Mouse (Mus musculus) olfactory bulb, adult 2 months (tissue): ENCODE results near the gene Mapk1ip1l. TPM values are rescaled to one million over a fixed set of nuclear protein-coding genes. Genes with fewer than 3 reads are reported as not detected.

Experiments
- H3K27ac ChIP-seq: fragments of 200-500 bp; 2 replicates; pipeline ENCODE4 v1.5.1; 2012; ENCODE audit warnings: low read depth, low read length; ENCODE audit not compliant: insufficient read depth
- H3K4me1 ChIP-seq: fragments of 200-500 bp; 2 replicates; pipeline ENCODE4 v1.6.1; 2012; ENCODE audit warnings: low read length; ENCODE audit not compliant: control insufficient read depth, insufficient read depth
- H3K4me3 ChIP-seq: fragments of 200-500 bp; 2 replicates; pipeline ENCODE4 v1.5.1; 2012; ENCODE audit warnings: mild to moderate bottlenecking, low read depth, low read length, moderate library complexity; ENCODE audit not compliant: insufficient read depth
- CTCF ChIP-seq: fragments of 200-500 bp; IDR thresholded peaks from 2 replicates; pipeline ENCODE4 v1.5.1; 2012; ENCODE audit warnings: low read depth, mild to moderate bottlenecking, low read length, moderate library complexity; ENCODE audit not compliant: insufficient read depth
- POLR2A ChIP-seq: fragments of 200-500 bp; IDR thresholded peaks from 2 replicates; pipeline ENCODE4 v1.6.1; 2012; ENCODE audit warnings: mild to moderate bottlenecking, low read depth, low read length, moderate library complexity; ENCODE audit not compliant: insufficient read depth
- WGBS: fragments of 180-500 bp; shearing (Covaris S2); methylation state at CpG from one replicate; pipeline ENCODE4 v1.1.7; 2018; 5-methylcytosine and 5-hydroxymethylcytosine counted together
- polyA plus RNA-seq: library from polyadenylated mRNA; stranded (reverse); fragments of >200 nt; gene quantifications from 2 replicates; pipeline ENCODE4 v1.2.4, GENCODE M21; 2012; ENCODE audit warnings: low replicate concordance; ENCODE audit not compliant: missing spikeins, insufficient read depth, insufficient read length

Mapk1ip1l gene
- polyA plus RNA-seq, 1 experiment = not detected

DNA sequence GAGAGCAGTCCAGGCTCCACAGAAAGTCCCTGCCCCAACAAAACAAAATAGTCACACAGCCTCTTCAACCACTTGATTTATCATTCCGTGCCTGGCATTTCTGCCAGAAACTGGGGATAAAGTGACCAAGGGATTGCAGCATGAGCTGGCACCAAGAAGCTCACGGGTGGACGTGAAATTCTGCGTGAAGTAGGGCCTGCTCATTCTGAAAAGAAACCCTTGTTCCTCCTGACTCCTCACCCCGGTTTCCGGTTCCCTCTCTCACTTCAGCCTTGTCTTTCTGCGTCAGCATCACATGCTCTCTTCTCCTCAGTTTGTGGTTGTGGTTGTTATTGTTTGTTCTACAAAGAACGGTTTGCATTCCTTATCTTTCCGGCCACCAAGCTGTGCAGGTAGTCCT is 63.8 kb downstream of the Mapk1ip1l start:
- peaks cover 11% of the 10 kb centered on the region for H3K4me1 ChIP-seq
- 86% methylated on average over 9 of the region's 9 CpGs for WGBS
- no peak overlapping the region for H3K4me3 ChIP-seq
- no peak for TF ChIP-seq CTCF
- TF ChIP-seq POLR2A = no peak
- H3K27ac ChIP-seq = no peak overlapping the region

DNA sequence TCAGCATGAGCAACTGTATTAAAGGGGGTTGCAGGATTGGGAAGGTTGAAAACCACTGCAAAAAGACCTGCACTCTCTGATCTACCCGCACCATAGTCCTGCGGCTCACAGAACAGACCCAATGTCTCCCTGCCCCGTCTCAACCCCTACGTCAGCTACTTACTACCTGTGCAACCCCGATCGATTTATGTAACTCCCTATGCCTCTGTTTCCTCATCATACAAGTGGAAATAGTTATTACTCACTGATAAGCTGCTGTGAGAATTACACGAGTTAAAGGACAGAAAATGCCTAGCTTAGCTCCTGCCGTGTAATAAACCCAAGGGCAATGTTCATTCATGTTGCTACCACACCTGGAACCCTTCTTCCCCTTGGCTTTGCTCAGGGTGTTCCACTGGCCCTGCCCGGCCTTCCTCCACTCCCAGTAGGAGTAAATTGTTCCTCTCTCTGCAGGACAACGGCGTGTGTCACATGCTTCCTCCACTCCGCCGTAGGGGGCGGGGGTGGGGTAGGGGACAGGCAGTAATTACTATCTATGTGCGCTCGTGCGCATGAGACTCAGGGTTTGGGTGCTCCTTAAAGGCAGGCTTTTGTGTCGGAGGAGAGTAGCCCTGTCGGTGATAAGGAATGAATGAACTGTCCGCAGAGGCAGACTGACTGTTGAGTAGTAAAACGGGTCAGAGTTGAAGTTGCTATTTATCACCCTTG is 66.8 kb downstream of the Mapk1ip1l start:
- 32% methylated on average over 21 of the region's 21 CpGs for WGBS
- H3K4me3 ChIP-seq = no peak overlapping the region
- TF ChIP-seq POLR2A (no peak), CTCF (no peak)
- no peak overlapping the region for H3K27ac ChIP-seq
- peaks cover 18% of the 10 kb centered on the region for H3K4me1 ChIP-seq

DNA sequence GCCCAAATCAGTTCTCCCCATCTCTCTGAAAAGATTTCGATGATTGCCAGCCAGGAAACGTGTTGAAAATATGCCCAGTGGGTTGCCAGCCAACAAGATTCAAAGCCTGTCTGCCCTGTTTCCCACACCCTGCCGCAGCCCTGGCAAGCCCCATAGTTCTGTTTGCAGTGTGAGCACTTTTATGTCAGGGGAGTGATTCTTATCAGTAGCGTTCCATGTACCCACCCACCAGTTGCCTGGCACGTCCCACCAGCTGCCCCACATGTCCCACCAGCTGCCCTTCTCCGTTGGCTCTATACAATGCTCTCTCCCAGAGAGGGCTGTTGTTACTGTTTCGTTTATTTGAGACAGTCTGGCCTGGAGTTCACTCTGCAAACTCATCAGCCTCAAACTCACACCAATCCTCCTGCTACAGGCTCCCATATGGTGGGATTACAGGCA is 68.8 kb downstream of the Mapk1ip1l start:
- H3K4me1 ChIP-seq = peaks cover 18% of the 10 kb centered on the region
- TF ChIP-seq CTCF (no peak), POLR2A (no peak)
- no peak overlapping the region for H3K4me3 ChIP-seq
- 22% methylated on average over 7 of the region's 7 CpGs for WGBS
- no peak overlapping the region for H3K27ac ChIP-seq

DNA sequence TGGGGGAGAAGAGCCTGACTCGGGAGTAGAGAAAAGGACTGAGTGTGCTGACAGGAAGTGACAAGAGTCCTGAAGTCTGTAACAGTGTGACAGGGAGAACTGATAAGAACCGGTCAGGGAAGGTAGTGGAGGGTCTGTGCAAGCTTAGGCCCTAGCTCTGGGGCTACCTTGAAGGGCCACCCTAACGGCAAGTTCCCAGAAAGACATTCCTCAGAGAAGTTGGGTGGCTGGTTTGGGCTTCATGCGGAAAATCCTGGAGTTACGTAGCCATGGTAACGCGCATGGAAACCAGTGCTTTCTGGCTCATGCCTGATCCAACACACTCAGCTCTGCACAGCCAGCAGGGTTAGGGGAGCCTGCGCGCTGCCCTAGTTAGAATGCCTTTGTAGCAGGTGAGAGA is 69.4 kb downstream of the Mapk1ip1l start, which contains the start of gene Lgals3:
TSS of gene Lgals3 (plus strand) at position 291 of the 400 bp plus-strand sequence.
- Histone ChIP-seq H3K27ac (peak within 1 kb of the TSS; percentile 32; the same call in 1 of the 2 replicates), H3K4me1 (peaks cover 18% of the 10 kb centered on the region), H3K4me3 (no peak within 1 kb of the TSS)
- TF ChIP-seq CTCF (no peak), POLR2A (no peak)
- 15% methylated on average over 9 of the region's 9 CpGs for WGBS

DNA sequence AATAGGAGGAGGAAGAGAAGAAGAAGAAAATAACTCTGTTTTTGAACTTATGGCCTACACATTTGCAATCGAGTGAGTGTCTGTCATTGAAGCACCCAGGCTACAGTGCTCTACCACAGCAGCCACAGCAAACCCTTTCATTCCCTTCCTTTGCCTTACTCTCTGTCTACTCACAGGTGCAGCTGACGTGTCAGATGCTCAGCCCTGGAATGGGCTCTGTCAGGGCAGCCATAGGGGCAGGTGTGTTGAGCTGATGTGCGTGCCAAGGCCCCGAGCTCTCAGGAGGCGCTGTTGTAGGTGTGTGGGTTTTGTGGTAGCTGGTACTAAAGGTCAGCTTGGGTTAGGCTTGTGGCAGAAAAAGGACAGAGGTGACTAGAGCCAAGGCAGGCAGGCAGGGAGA is 71.7 kb downstream of the Mapk1ip1l start:
- Histone ChIP-seq H3K4me1 (peaks cover 28% of the 10 kb centered on the region), H3K27ac (no peak overlapping the region), H3K4me3 (no peak overlapping the region)
- 97% methylated on average over 5 of the region's 5 CpGs for WGBS
- TF ChIP-seq POLR2A (no peak), CTCF (no peak)

DNA sequence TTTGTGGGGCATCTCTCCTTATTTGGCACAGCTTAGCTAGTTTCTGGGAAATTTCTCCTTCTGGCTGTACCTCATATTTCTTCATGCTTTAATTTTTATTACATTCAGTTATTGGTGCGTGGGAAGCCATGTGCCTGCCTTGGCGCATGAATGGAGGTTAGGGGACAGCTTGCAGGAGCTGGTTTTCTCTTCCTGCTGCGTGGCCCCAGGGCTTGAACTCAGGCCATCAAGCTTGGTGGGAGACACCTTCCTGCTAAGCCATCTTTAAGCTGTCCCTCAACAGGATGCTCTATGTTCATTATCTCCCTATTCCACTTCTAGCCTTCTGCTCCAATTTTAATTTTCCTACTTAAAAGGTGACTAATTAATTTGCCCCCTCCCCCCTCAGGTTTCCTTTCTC is 72.7 kb downstream of the Mapk1ip1l start:
- no peak overlapping the region for H3K27ac ChIP-seq
- TF ChIP-seq CTCF = no peak
- TF ChIP-seq POLR2A = no peak
- 92% methylated on average over 3 of the region's 3 CpGs for WGBS
- H3K4me1 ChIP-seq = peaks cover 22% of the 10 kb centered on the region
- H3K4me3 ChIP-seq = no peak overlapping the region

DNA sequence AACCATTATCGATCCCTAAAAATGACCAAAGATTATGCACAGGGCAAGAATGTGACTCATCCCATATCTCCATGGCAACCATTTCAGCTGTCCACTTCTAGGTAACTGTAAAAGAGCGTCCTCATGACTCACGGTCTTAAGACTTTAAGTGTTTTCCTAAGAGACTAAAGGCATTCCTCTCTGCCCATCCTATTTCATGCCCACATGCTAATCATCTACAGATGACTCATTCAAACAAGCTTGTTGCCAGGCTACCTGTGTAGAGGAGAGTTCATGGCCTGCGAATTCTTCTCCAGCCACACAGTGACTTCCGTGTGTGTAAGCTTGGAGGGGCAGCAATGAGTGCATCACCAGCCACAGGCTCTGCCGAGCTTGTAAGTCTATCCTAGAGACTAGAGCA is 73.6 kb downstream of the Mapk1ip1l start:
- Histone ChIP-seq H3K4me3 (no peak overlapping the region), H3K27ac (no peak overlapping the region), H3K4me1 (peaks cover 19% of the 10 kb centered on the region)
- TF ChIP-seq CTCF (no peak), POLR2A (no peak)
- 85% methylated on average over 6 of the region's 6 CpGs for WGBS

Other genes starting within 250 kb of the Mapk1ip1l start
- gene Gch1, start 108.9 kb upstream of the Mapk1ip1l start, polyA plus RNA-seq = not detected in 2 replicates
- not detected in 2 replicates for gene Wdhd1, start 21.4 kb upstream of the Mapk1ip1l start, polyA plus RNA-seq
- not detected in 2 replicates for gene Socs4, start 21.3 kb upstream of the Mapk1ip1l start, polyA plus RNA-seq
- not detected in 2 replicates for gene Lgals3, start 69.5 kb downstream of the Mapk1ip1l start, polyA plus RNA-seq
- gene Dlgap5, start 120.1 kb downstream of the Mapk1ip1l start, polyA plus RNA-seq = not detected in 2 replicates
- gene Fbxo34, start 152.2 kb downstream of the Mapk1ip1l start, polyA plus RNA-seq = not detected in 2 replicates